Mouse (Mus musculus) CD4-positive, CD25-positive, alpha-beta regulatory T cell, adult 4 months (primary cell): ENCODE measurements around the gene Slc44a3. TPM values are rescaled to one million over a fixed set of nuclear protein-coding genes. Genes with fewer than 3 reads are reported as not detected.
A peak's percentile ranks its signal among the peaks of the same experiment; 100 is the strongest.

ENCODE experiments used
- ATAC-seq: one replicate; pipeline ENCODE4 v1.8.0; 2017
- polyA plus RNA-seq, 2 experiments: library from polyadenylated mRNA; unstranded; fragments of 100-300 nt; shearing (Covaris generic); gene quantifications; one replicate each; pipeline ENCODE4 v1.2.1; 2017

Slc44a3 gene
- not detected for polyA plus RNA-seq

- no peak for ATAC-seq
These were observed at the start of gene Slc44a3 for GRCm38 (mm10) chr3:121532176-121532575. Slc44a3 (minus strand) TSS chr3:121532404.

DNA sequence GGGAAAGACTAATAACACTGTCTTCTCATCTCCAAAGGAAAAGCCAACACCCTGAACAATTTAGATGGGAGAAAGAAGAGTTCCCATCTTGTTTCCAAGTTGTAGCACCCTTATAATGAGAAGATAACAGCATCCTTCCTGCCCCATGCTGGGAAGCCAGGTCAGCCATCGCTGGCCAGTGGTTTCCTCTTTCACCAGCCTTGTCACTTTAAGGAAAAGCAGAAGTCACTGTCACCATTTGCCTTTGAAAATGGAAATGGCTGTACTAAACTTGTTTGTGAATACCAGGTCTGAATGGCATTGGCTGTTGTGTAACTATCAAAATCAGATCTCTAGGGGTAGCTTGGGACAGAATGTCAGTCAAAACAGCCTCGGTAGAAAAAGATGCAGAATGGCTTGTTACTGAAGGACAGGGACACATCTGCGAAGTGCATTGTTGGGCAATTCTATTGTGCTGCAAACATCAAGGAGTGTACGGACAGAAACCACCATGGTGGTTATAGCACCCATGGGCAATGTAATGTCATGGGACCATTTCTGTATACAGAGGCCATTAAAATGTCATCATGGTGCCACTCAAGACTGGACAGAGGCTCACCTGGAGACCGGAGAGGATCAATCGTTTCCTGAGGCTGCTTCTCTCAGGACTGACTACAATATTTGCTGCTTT lies 47.8 kb upstream of the Slc44a3 start:
- ATAC-seq, result no peak

DNA sequence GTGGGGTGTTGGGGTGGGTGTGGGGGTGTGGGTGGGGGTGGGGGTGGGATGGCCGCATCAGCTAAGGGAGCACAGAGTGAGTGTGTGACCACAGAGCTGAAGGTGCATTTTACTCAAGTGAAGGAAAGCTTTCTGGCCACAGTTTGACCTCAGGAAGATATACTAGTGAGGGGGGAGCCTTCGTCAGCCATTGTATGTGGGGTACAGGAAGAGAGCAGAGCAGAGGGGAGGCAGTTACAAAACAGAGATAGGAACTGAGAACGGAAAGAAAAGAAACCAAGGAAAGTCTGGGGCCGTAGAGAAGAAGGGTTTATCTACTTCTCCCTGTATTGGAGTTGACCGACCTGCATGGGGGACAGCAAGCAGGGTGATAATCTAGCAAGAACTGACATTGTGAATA lies 47.2 kb upstream of the Slc44a3 start:
- no peak for ATAC-seq

GRCm38 (mm10) chr3:121578706-121579105 lies 46.5 kb upstream of the Slc44a3 start:
- no peak for ATAC-seq

DNA sequence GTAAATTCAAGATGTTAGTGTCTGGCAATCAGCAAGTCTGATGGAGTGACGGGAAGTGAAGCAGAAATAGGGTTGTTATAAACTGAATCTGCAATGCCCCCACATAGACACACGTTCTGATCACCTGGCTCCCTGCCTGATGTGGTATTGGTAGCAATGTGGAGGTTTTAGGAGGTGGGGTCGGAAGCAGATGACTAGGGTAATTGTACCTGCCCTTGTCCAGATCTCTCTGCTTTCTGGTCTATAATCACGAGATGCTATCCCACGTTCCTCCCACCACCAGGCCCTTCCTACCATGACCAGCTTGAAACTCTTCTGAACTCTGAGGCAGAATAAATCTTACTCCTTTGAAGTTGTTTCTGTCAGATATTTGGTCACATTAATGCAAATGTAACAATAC lies 45.4 kb upstream of the Slc44a3 start:
- ATAC-seq, result no peak

GRCm38 (mm10) chr3:121577032-121577591 lies 44.9 kb upstream of the Slc44a3 start:
- ATAC-seq, result no peak

- no peak for ATAC-seq
These were observed 44.2 kb upstream of the Slc44a3 start for GRCm38 (mm10) chr3:121576367-121576766.

- ATAC-seq, result no peak
These were observed 42.2 kb upstream of the Slc44a3 start for GRCm38 (mm10) chr3:121574386-121574785.

- ATAC-seq, result no peak
These were observed 41.7 kb upstream of the Slc44a3 start for GRCm38 (mm10) chr3:121573858-121574257.

DNA sequence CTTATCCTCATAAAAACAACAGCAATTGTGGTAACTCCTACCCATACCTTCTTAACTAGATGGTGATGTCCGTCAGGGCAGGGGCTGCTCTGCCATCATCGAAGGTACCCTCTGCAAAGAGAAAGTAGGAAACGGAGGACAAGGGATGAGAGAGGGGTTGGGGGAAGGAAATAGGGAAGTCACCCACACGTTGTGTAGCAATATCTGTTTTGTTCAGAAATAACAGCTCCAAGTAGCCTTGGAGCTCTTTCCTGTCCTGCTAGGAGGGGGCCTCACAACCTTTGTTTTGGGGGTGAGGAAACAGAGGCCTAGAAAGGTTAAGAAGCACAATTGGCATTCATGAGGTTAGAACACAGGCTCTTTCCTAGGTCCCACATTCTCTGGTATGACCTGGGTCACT lies 39.3 kb upstream of the Slc44a3 start:
- ATAC-seq, result no peak

DNA sequence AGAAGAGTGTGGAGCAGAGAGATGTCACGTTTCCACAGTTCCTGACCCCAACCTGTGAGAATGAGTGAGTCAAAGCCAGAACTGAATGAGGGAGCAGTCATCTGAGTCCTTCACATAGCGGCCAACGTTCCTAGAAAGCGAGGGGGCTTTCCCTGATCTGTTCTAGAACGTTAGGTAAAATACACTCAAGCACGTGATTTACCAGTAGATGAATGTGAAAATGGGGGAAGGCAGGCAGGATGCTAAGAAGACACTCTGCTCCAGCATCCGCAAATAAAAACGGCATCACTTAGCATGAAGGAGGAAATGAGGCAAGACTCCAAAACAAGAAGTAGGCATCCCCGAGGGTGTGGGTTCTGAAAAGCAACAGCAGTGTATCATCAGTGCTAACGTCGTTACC lies 38.4 kb upstream of the Slc44a3 start:
- peak; percentile 34 for ATAC-seq

- no peak for ATAC-seq
These were observed 37.6 kb upstream of the Slc44a3 start for GRCm38 (mm10) chr3:121569767-121570166.

- ATAC-seq, result no peak
These were observed 36.8 kb upstream of the Slc44a3 start for GRCm38 (mm10) chr3:121569004-121569403.

- ATAC-seq, result no peak
These were observed 35.7 kb upstream of the Slc44a3 start for GRCm38 (mm10) chr3:121567904-121568303.

DNA sequence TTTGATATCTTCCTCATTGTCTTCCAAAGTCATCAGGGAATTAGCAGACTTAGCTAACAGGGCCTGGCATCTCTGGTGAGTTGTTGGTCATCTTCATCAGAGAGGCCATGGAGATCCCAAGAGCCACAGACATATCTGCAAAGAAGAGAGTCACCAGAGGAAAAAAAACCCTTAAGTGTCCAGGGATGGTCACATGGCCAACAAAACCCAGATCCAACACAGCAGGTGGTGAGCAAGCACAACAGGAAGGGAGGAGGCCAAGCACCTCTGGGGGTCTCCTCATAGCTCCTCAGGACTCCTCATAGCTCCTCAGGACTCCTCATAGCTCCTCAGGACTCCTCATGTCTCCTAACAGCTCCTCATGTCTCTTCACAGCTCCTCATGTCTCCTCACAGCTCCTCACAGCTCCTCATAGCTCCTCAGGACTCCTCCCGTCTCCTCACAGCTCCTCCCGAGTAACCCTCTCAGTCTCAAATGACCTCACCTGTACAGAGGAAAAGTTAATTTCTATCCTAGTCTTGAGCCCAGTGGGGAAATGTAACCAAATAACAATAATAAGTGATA lies 35.2 kb upstream of the Slc44a3 start:
- no peak for ATAC-seq

- ATAC-seq, result no peak
These were observed 34.7 kb upstream of the Slc44a3 start for GRCm38 (mm10) chr3:121566901-121567300.

GRCm38 (mm10) chr3:121561803-121562202 lies 29.6 kb upstream of the Slc44a3 start:
- ATAC-seq, result no peak

GRCm38 (mm10) chr3:121560115-121560865 lies 28.1 kb upstream of the Slc44a3 start:
- ATAC-seq, result no peak

GRCm38 (mm10) chr3:121559406-121560114 lies 27.4 kb upstream of the Slc44a3 start:
- no peak for ATAC-seq

DNA sequence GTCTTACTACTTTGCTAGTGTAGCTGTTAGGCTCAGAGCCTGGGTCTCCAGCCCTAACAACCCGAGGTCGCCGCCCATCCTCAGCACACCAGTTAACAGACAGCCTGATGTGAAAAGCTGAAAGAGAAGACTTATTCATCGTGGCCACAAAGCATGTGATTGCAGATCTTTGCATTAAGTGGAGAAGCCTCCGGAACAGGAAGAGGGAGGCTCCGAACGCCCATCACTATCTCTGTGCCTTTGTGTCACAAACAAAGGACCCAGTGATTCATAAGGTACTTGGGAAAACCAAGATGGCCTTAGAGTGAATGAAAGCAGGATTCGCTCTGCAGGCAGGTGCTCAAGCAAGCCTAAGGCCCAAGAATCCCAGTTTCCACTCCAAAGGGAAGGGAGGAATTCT lies 26.7 kb upstream of the Slc44a3 start:
- no peak for ATAC-seq

- ATAC-seq, result no peak
These were observed 24.1 kb upstream of the Slc44a3 start for GRCm38 (mm10) chr3:121556304-121556703.

DNA sequence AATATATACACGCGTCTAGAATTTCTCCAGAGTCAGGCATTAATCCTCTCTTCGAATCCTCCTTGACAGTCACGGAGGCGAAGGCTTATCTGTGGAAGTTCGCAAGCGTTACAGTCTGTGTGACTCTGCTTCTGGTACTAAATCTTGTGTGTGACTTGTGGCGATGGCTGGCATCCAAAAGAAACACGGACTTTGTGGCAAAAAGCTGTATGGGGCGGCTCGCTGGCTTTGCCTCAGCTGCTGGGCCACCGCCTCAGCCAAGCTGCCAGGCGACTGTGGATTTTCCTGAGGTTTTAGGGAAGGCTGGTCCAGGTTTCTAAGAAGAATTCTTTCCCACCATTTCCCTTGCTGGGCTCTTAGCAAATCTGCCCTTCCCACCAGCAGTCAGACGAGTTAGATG lies 21.1 kb upstream of the Slc44a3 start:
- no peak for ATAC-seq

DNA sequence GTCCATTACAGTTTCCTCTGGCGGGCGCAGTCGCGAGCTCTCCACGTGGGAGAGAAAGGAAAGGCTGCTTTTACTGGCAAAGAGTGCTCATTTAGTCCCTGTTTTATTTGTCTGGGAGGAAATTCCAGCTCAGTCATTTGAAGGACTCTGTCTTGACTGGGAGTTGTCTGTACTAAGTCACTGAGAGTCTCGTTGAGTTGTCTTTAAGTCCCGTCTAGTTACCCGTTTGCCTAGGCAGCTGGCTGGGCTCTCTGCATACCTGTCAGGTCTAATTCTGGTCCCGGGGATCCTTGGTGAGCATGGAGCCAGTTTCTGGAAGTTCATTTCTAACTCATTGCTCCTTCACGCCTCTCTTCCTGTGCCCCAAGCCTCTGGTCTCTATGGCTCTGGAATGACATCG lies 20.5 kb upstream of the Slc44a3 start:
- no peak for ATAC-seq
